Mouse (Mus musculus) liver, embryonic 16.5 days (tissue): ENCODE results near the gene Rnf115. TPM values are rescaled to one million over a fixed set of nuclear protein-coding genes. Genes with fewer than 3 reads are reported as not detected.

ENCODE experiments used
- ATAC-seq: fragments of 200-750 bp; cut with Nextera tagmentation; 2 replicates; pipeline ENCODE4 v1.8.0; 2017; ENCODE audit warnings: low read depth, mild to moderate bottlenecking, moderate number of reproducible peaks, moderate library complexity
- H3K27ac ChIP-seq: fragments of 300-500 bp; sonication (generic); 2 replicates; pipeline ENCODE4 v1.5.1; 2014; ENCODE audit warnings: mild to moderate bottlenecking, low read length
- H3K27me3 ChIP-seq: fragments of 300-500 bp; sonication (generic); 2 replicates; pipeline ENCODE4 v1.6.1; 2014; ENCODE audit warnings: low read depth, low read length, mixed read lengths; ENCODE audit not compliant: control insufficient read depth, insufficient read depth
- H3K36me3 ChIP-seq: fragments of 300-500 bp; sonication (generic); 2 replicates; pipeline ENCODE4 v1.6.1; 2014; ENCODE audit warnings: mild to moderate bottlenecking; ENCODE audit not compliant: control insufficient read depth, insufficient read depth
- H3K4me1 ChIP-seq: fragments of 300-500 bp; sonication (generic); 2 replicates; pipeline ENCODE4 v1.6.1; 2014; ENCODE audit warnings: low read depth, low read length, mixed read lengths; ENCODE audit not compliant: control insufficient read depth
- H3K4me2 ChIP-seq: fragments of 300-500 bp; sonication (generic); 2 replicates; pipeline ENCODE4 v1.6.1; 2014; ENCODE audit warnings: low read depth, low read length, mixed read lengths
- H3K4me3 ChIP-seq: fragments of 300-500 bp; sonication (generic); 2 replicates; pipeline ENCODE4 v1.5.1; 2014; ENCODE audit warnings: low read depth, mild to moderate bottlenecking, low read length
- H3K9ac ChIP-seq: fragments of 300-500 bp; sonication (generic); 2 replicates; pipeline ENCODE4 v1.6.1; 2014; ENCODE audit warnings: low read depth, low read length
- H3K9me3 ChIP-seq: fragments of 300-500 bp; sonication (generic); replicated peaks from 2 replicates; pipeline ENCODE4 v1.6.1; 2016; ENCODE audit warnings: low read length; ENCODE audit not compliant: control insufficient read depth
- WGBS: fragments of 180-500 bp; shearing (Covaris S2); extraction: QIAGEN DNeasy Blood & Tissue Kit; methylation state at CpG from one replicate; pipeline ENCODE4 v1.1.7; 2014; ENCODE audit not compliant: insufficient replicate concordance; 5-methylcytosine and 5-hydroxymethylcytosine counted together
- polyA plus RNA-seq: library from polyadenylated mRNA; unstranded; fragments of >200 nt; fragmentation: Nextera tagmentation; extraction: Ambion mirVana; gene quantifications from 2 replicates; pipeline ENCODE4 v1.2.1, GENCODE M21; 2015

Rnf115 gene
- polyA plus RNA-seq, 1 experiment from 2014 or later = 24.9 TPM

GRCm38 (mm10) chr3:96704778-96705177 is 22.7 kb upstream of the Rnf115 start:
- H3K4me3 ChIP-seq = no peak overlapping the region
- H3K36me3 ChIP-seq = no peaks in the 10 kb centered on the region; the same call in 1 of the 2 replicates
- peaks cover 3% of the 10 kb centered on the region; the same call in 1 of the 2 replicates for H3K4me1 ChIP-seq
- H3K9me3 ChIP-seq = no peaks in the 10 kb centered on the region
- H3K9ac ChIP-seq = no peak overlapping the region
- no peak overlapping the region for H3K4me2 ChIP-seq
- H3K27ac ChIP-seq = no peak overlapping the region
- H3K27me3 ChIP-seq = peaks cover 7% of the 10 kb centered on the region
- no peak for ATAC-seq
- WGBS = 57% methylated on average over 11 of the region's 11 CpGs

GRCm38 (mm10) chr3:96706217-96706616 is 21.2 kb upstream of the Rnf115 start:
- no peak overlapping the region for H3K4me2 ChIP-seq
- H3K9ac ChIP-seq = no peak overlapping the region
- H3K27me3 ChIP-seq = peaks cover 7% of the 10 kb centered on the region
- H3K4me1 ChIP-seq = peaks cover 3% of the 10 kb centered on the region; the same call in 1 of the 2 replicates
- no peaks in the 10 kb centered on the region for H3K9me3 ChIP-seq
- no peak overlapping the region for H3K4me3 ChIP-seq
- WGBS = 77% methylated on average over 11 of the region's 11 CpGs
- no peak overlapping the region for H3K27ac ChIP-seq
- ATAC-seq = no peak
- peaks cover 13% of the 10 kb centered on the region for H3K36me3 ChIP-seq

GRCm38 (mm10) chr3:96706984-96707383 is 20.5 kb upstream of the Rnf115 start:
- Histone ChIP-seq H3K4me2 (no peak overlapping the region), H3K27ac (no peak overlapping the region), H3K4me3 (no peak overlapping the region), H3K27me3 (peaks cover 7% of the 10 kb centered on the region), H3K36me3 (peaks cover 14% of the 10 kb centered on the region), H3K9me3 (no peaks in the 10 kb centered on the region), H3K9ac (no peak overlapping the region), H3K4me1 (peaks cover 3% of the 10 kb centered on the region; the same call in 1 of the 2 replicates)
- WGBS = 73% methylated on average over 7 of the region's 7 CpGs
- no peak for ATAC-seq

- Histone ChIP-seq H3K9me3 (no peaks in the 10 kb centered on the region), H3K4me1 (peaks cover 3% of the 10 kb centered on the region; the same call in 1 of the 2 replicates), H3K4me3 (peak within 1 kb of the TSS; percentile 54), H3K36me3 (peaks cover 19% of the 10 kb centered on the region), H3K27ac (no peak within 1 kb of the TSS), H3K4me2 (peak within 1 kb of the TSS; percentile 79), H3K9ac (peak within 1 kb of the TSS; percentile 43; the same call in 1 of the 2 replicates), H3K27me3 (peaks cover 7% of the 10 kb centered on the region)
- ATAC-seq = peak; percentile 78
- WGBS = 6% methylated on average over 42 of the region's 42 CpGs
Measured at GRCm38 (mm10) chr3:96707903-96708683, 19.4 kb upstream of the Rnf115 start, which contains the start of gene Nudt17. Gene Nudt17, minus strand, starts transcription at chr3:96708562.

GRCm38 (mm10) chr3:96708684-96709064 is 18.8 kb upstream of the Rnf115 start:
- WGBS = 51% methylated on average over 2 of the region's 2 CpGs
- Histone ChIP-seq H3K27ac (no peak overlapping the region), H3K9ac (no peak overlapping the region), H3K4me3 (no peak overlapping the region), H3K9me3 (no peaks in the 10 kb centered on the region), H3K27me3 (peaks cover 7% of the 10 kb centered on the region), H3K4me2 (peak overlapping the region; percentile 79; the same call in 1 of the 2 replicates), H3K4me1 (peaks cover 3% of the 10 kb centered on the region; the same call in 1 of the 2 replicates), H3K36me3 (peaks cover 24% of the 10 kb centered on the region)
- no peak for ATAC-seq

- Histone ChIP-seq H3K36me3 (peaks cover 31% of the 10 kb centered on the region), H3K27ac (no peak overlapping the region), H3K27me3 (no peaks in the 10 kb centered on the region), H3K4me1 (no peaks in the 10 kb centered on the region), H3K4me3 (no peak overlapping the region), H3K4me2 (no peak overlapping the region), H3K9me3 (no peaks in the 10 kb centered on the region), H3K9ac (no peak overlapping the region)
- 69% methylated on average over 5 of the region's 5 CpGs for WGBS
- no peak for ATAC-seq
Measured at GRCm38 (mm10) chr3:96714286-96714685, 13.2 kb upstream of the Rnf115 start.

GRCm38 (mm10) chr3:96715854-96716253 is 11.6 kb upstream of the Rnf115 start:
- H3K27ac ChIP-seq = no peak overlapping the region
- no peaks in the 10 kb centered on the region for H3K27me3 ChIP-seq
- no peak overlapping the region for H3K4me3 ChIP-seq
- 29% methylated on average over 2 of the region's 2 CpGs for WGBS
- ATAC-seq = no peak
- no peak overlapping the region for H3K4me2 ChIP-seq
- no peaks in the 10 kb centered on the region for H3K9me3 ChIP-seq
- H3K4me1 ChIP-seq = no peaks in the 10 kb centered on the region
- H3K9ac ChIP-seq = no peak overlapping the region
- H3K36me3 ChIP-seq = peaks cover 22% of the 10 kb centered on the region

GRCm38 (mm10) chr3:96719173-96719572 is 8.3 kb upstream of the Rnf115 start:
- ATAC-seq = no peak
- H3K36me3 ChIP-seq = peaks cover 6% of the 10 kb centered on the region

More at GRCm38 (mm10) chr3:96719173-96719572, 8.3 kb upstream of the Rnf115 start:
- H3K4me3 ChIP-seq = no peak overlapping the region
- no peaks in the 10 kb centered on the region for H3K27me3 ChIP-seq
- H3K4me1 ChIP-seq = peaks cover 7% of the 10 kb centered on the region; the same call in 1 of the 2 replicates
- no peak overlapping the region for H3K9ac ChIP-seq
- no peak overlapping the region for H3K4me2 ChIP-seq
- no peak overlapping the region for H3K27ac ChIP-seq
- H3K9me3 ChIP-seq = no peaks in the 10 kb centered on the region
- WGBS = 63% methylated on average over 14 of the region's 14 CpGs
